In genomic region chr10:13415489-13416104, GRCm38 (mm10) we compare ENCODE assay signal across 14 mouse cellular contexts. TPM values are rescaled to one million over a fixed set of nuclear protein-coding genes. Genes with fewer than 3 reads are reported as not detected.
DNase-seq lines count a peak whose midpoint lies in the region; ATAC-seq lines count a peak whose summit lies in the region.
"Had no signal": no experiment of that assay in that cellular context is flagged by ENCODE, and none has a peak within 500 bp of the region (broad histone marks: within the 10 kb centered on the region; RNA-seq: fewer than 3 reads in every experiment).

No protein-coding gene starts in this region.

- WGBS in neural tube, embryonic 12.5 days, result 40% methylated on average over 8 of the region's 8 CpGs
- 50% methylated on average over 8 of the region's 8 CpGs for WGBS in midbrain, embryonic 11.5 days

- no peaks in the 10 kb centered on the region for H3K9me3 ChIP-seq in neural tube, embryonic 12.5 days
- no peaks in the 10 kb centered on the region for H3K9me3 ChIP-seq in midbrain, embryonic 11.5 days (ENCODE audit: control insufficient read depth, low read length)
- H3K9me3 ChIP-seq: intestine, embryonic 15.5 days had no signal

- no peaks in the 10 kb centered on the region for H3K36me3 ChIP-seq in neural tube, embryonic 12.5 days
- no peaks in the 10 kb centered on the region for H3K36me3 ChIP-seq in midbrain, embryonic 11.5 days (ENCODE audit: control insufficient read depth, insufficient read depth, low read length)
- H3K36me3 ChIP-seq: intestine, embryonic 15.5 days had no signal

- no peak overlapping the region for H3K4me3 ChIP-seq in neural tube, embryonic 12.5 days
- no peak overlapping the region for H3K4me3 ChIP-seq in midbrain, embryonic 11.5 days (ENCODE audit: low read depth, low read length)
- H3K4me3 ChIP-seq: erythroblast, embryonic 14.5 days; intestine, embryonic 15.5 days had no signal

- DNase-seq in embryo, embryonic 10.5 days (ENCODE audit: low spot score), result peak; percentile 44
- no peak for DNase-seq in embryo, embryonic 9.5 days (ENCODE audit: extremely low spot score)
- no peak for DNase-seq in neural tube, embryonic 10.5 days (ENCODE audit: extremely low spot score, low spot score)
- peak; percentile 85 for DNase-seq in midbrain, embryonic 11.5 days (ENCODE audit: low spot score, missing footprints)
- no peak for DNase-seq in cerebellum, adult 18-20 months
- DNase-seq in adrenal gland, adult 2 months, result no peak
- no peak for DNase-seq in cerebellum, postnatal 4 days (ENCODE audit: low spot score in 2 of 2)
- DNase-seq: cerebellum, postnatal 25 days; heart, postnatal 10 days; lung, adult 18-20 months; right cerebral cortex, adult 18-20 months had no signal

- no peaks in the 10 kb centered on the region for H3K27me3 ChIP-seq in neural tube, embryonic 12.5 days (replicated peaks)
- H3K27me3 ChIP-seq in midbrain, embryonic 11.5 days (ENCODE audit: control insufficient read depth, insufficient read depth, low read length), result no peaks in the 10 kb centered on the region
- H3K27me3 ChIP-seq: intestine, embryonic 15.5 days had no signal

- no peak overlapping the region for H3K27ac ChIP-seq in neural tube, embryonic 12.5 days
- no peak overlapping the region for H3K27ac ChIP-seq in midbrain, embryonic 11.5 days (ENCODE audit: low read depth, low read length)
- H3K27ac ChIP-seq: intestine, embryonic 15.5 days had no signal

- H3K4me2 ChIP-seq in neural tube, embryonic 12.5 days (replicated peaks), result no peak overlapping the region
- H3K4me2 ChIP-seq in midbrain, embryonic 11.5 days, result no peak overlapping the region
- H3K4me2 ChIP-seq: intestine, embryonic 15.5 days had no signal

- H3K9ac ChIP-seq in neural tube, embryonic 12.5 days, result no peak overlapping the region
- no peak overlapping the region for H3K9ac ChIP-seq in midbrain, embryonic 11.5 days (ENCODE audit: low read length)
- H3K9ac ChIP-seq: intestine, embryonic 15.5 days had no signal

- ATAC-seq in neural tube, embryonic 12.5 days (ENCODE audit: low FRiP score, low read depth), result peak; percentile 41; the same call in 1 of the 2 replicates
- no peak for ATAC-seq in midbrain, embryonic 11.5 days (ENCODE audit: low FRiP score)
- ATAC-seq: intestine, embryonic 15.5 days had no signal

- H3K4me1 ChIP-seq in neural tube, embryonic 12.5 days, result peaks cover 7% of the 10 kb centered on the region
- peaks cover 3% of the 10 kb centered on the region; the same call in 1 of the 2 replicates for H3K4me1 ChIP-seq in midbrain, embryonic 11.5 days (ENCODE audit: control insufficient read depth, insufficient read depth, low read length)
- H3K4me1 ChIP-seq: intestine, embryonic 15.5 days had no signal

RNA-seq across cellular contexts. Expression of gene Phactr2, which starts 58.6 kb away (rescaled TPM):
- 12.3 and 13.2 TPM in 2 replicates for polyA plus RNA-seq in neural tube, embryonic 12.5 days (2016; fragmentation: Nextera tagmentation; extraction: Ambion mirVana)
- polyA plus RNA-seq in midbrain, embryonic 11.5 days (2014; fragmentation: Nextera tagmentation; extraction: Ambion mirVana), result 13.7 and 14.2 TPM in 2 replicates
- 10 to 100 TPM; 26.8 to 27.2 TPM for total RNA-seq in adrenal gland, adult 2 months (2021)
- polyA plus RNA-seq in adrenal gland, adult 2 months (2012; rRNA removed), result 6.4 and 8.0 TPM in 2 replicates

Comparison
In these comparisons a context has a peak if more than half of its experiments do, and no peak if none do; other contexts are left out.
1. DNase-seq: peak in embryo, embryonic 10.5 days (single experiment) and midbrain, embryonic 11.5 days (single experiment); none in embryo, embryonic 9.5 days (single experiment), neural tube, embryonic 10.5 days (single experiment), cerebellum, adult 18-20 months (0 of 2), adrenal gland, adult 2 months (single experiment) and cerebellum, postnatal 4 days (0 of 2).